In the genomic region with DNA sequence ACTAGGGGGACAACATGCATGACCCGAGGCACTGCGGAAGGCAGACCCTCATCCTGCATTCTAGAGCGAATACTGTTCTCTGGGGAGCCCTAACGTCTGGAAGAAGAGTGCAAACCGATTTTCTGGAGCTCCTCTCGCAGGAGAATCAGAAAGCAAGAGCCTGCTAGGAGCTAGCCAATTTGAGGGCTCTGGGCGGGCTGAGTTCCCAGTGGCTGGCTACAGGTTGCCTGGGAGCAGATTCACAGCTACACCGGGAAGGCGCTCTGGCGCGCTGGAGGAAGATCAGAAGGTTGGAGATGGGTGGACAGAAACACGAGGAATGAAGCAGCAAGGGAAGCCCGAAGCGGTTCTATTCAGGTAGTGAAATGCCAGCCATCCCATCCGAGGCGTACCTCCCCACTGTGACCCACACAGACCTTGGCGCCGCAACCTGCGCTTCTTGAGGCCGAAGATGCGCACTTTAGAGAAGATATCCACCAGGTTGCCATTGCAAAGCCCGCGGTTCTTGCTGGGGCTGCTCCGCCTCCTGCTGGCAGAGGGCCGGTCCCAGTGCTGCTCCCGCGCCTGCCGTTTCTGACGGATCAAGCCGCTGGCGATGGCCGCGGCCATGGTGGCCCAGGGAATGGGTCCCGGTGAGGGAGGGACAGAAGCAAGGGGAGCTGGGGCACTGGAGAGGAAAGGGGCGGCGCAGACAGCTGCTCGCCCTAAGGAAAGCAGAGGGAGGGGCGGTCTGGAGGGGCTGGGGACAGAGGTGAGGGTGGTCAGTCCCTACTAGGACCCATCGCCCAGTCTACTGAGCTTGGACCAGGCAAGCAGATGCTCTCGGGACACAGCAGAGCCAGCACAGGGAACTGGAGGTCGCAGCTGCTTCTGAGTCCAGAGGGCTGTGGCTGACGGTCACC, we compare ENCODE assay signal across 9 mouse cellular contexts.
DNase-seq lines count a peak whose midpoint lies in the region; ATAC-seq lines count a peak whose summit lies in the region.
"Had no signal": no experiment of that assay in that cellular context is flagged by ENCODE, and none has a peak within 500 bp of the region (broad histone marks: within the 10 kb centered on the region; RNA-seq: fewer than 3 reads in every experiment).

No protein-coding gene starts in this region.

- peak overlapping the region; percentile 69 for H3K4me2 ChIP-seq in heart, embryonic 11.5 days
- H3K4me2 ChIP-seq in stomach, embryonic 15.5 days: peak overlapping the region; percentile 63
- H3K4me2 ChIP-seq: liver, embryonic 13.5 days had no signal

- no peak overlapping the region for H3K27ac ChIP-seq in heart, embryonic 11.5 days (ENCODE audit: low read depth, low read length)
- H3K27ac ChIP-seq in midbrain, embryonic 10.5 days (replicated peaks): peak overlapping the region; percentile 75
- H3K27ac ChIP-seq in stomach, embryonic 15.5 days: no peak overlapping the region
- H3K27ac ChIP-seq: liver, embryonic 13.5 days had no signal

- no peaks in the 10 kb centered on the region for H3K36me3 ChIP-seq in heart, embryonic 11.5 days (ENCODE audit: control insufficient read depth, insufficient read depth, low read length)
- H3K36me3 ChIP-seq in midbrain, embryonic 10.5 days: no peaks in the 10 kb centered on the region
- H3K36me3 ChIP-seq in stomach, embryonic 15.5 days: no peaks in the 10 kb centered on the region
- H3K36me3 ChIP-seq: liver, embryonic 13.5 days had no signal

- peaks cover 22% of the 10 kb centered on the region for H3K27me3 ChIP-seq in heart, embryonic 11.5 days (ENCODE audit: control insufficient read depth, insufficient read depth, low read length)
- H3K27me3 ChIP-seq in midbrain, embryonic 10.5 days (ENCODE audit: low read depth, poor library complexity, severe bottlenecking): peaks cover 32% of the 10 kb centered on the region
- peaks cover 20% of the 10 kb centered on the region for H3K27me3 ChIP-seq in stomach, embryonic 15.5 days (replicated peaks)

- H3K4me3 ChIP-seq in heart, embryonic 11.5 days (ENCODE audit: low read depth, low read length): peak overlapping the region; percentile 39
- H3K4me3 ChIP-seq in midbrain, embryonic 10.5 days: peak overlapping the region; percentile 66
- H3K4me3 ChIP-seq in stomach, embryonic 15.5 days (replicated peaks): peak overlapping the region; percentile 30
- H3K4me3 ChIP-seq: liver, embryonic 13.5 days had no signal

- ATAC-seq in heart, embryonic 11.5 days (replicated peaks; ENCODE audit: insufficient number of reproducible peaks, low FRiP score, low TSS enrichment): no peak
- ATAC-seq in stomach, embryonic 15.5 days (ENCODE audit: insufficient read depth, low FRiP score, low read depth): peak; percentile 47; the same call in 1 of the 2 replicates
- ATAC-seq in CD4-positive, CD25-positive, alpha-beta regulatory T cell, adult 4 months: no peak

- H3K9me3 ChIP-seq in heart, embryonic 11.5 days (replicated peaks; ENCODE audit: control insufficient read depth, low read length): no peaks in the 10 kb centered on the region
- no peaks in the 10 kb centered on the region for H3K9me3 ChIP-seq in midbrain, embryonic 10.5 days (replicated peaks)
- no peaks in the 10 kb centered on the region for H3K9me3 ChIP-seq in stomach, embryonic 15.5 days
- H3K9me3 ChIP-seq: liver, embryonic 13.5 days had no signal

- DNase-seq in ovary, postnatal 36 days (ENCODE audit: low spot score): peak; percentile 35
- DNase-seq in ovary, adult 18-20 months (ENCODE audit: low spot score): no peak
- DNase-seq in cerebellum, postnatal 4 days (ENCODE audit: low spot score in 2 of 2): peak; percentile 45 to 62
- peak; percentile 43 for DNase-seq in layer of hippocampus, adult 11-12 months (ENCODE audit: low spot score)
- peak; percentile 76 for DNase-seq in midbrain, embryonic 10.5 days (ENCODE audit: low spot score)
- DNase-seq: liver, embryonic 13.5 days had no signal

- H3K4me1 ChIP-seq in heart, embryonic 11.5 days (ENCODE audit: control insufficient read depth, insufficient read depth, low read length): no peaks in the 10 kb centered on the region
- peaks cover 19% of the 10 kb centered on the region for H3K4me1 ChIP-seq in midbrain, embryonic 10.5 days
- no peaks in the 10 kb centered on the region; the same call in 1 of the 2 replicates for H3K4me1 ChIP-seq in stomach, embryonic 15.5 days
- H3K4me1 ChIP-seq: liver, embryonic 13.5 days had no signal

- 1% methylated on average over 42 of the region's 42 CpGs for WGBS in heart, embryonic 11.5 days (ENCODE audit: insufficient replicate concordance)
- WGBS in midbrain, embryonic 10.5 days: 1% methylated on average over 42 of the region's 42 CpGs
- 2% methylated on average over 42 of the region's 42 CpGs for WGBS in stomach, embryonic 15.5 days

- no peak overlapping the region for H3K9ac ChIP-seq in heart, embryonic 11.5 days (ENCODE audit: low read depth, low read length)
- no peak overlapping the region for H3K9ac ChIP-seq in stomach, embryonic 15.5 days
- H3K9ac ChIP-seq: liver, embryonic 13.5 days had no signal
